Mouse (Mus musculus): ENCODE results near the gene Hspg2. TPM values are rescaled to one million over a fixed set of nuclear protein-coding genes. Genes with fewer than 3 reads are reported as not detected.

Gene Hspg2
- polyA plus RNA-seq, 2 experiments = 3.3 to 5.0 TPM

GRCm38 (mm10) chr4:137589586-137589985 lies 121.0 kb downstream of the Hspg2 start:
- H3K27ac ChIP-seq = no peak overlapping the region
- 75% methylated on average over 3 of the region's 3 CpGs for WGBS (ENCODE audit: insufficient replicate concordance)
- DNase-seq (ENCODE audit: low read depth in 3 of 3, low spot score in 3 of 3) (no peak), ATAC-seq (ENCODE audit: insufficient read depth) (no peak)
- no peak overlapping the region for H3K4me3 ChIP-seq (ENCODE audit: insufficient read depth in 1 of 2, low read depth in 2 of 2, low read length in 2 of 2)
- no peak overlapping the region for H3K9ac ChIP-seq (replicated peaks)
- no peaks in the 10 kb centered on the region for H3K4me1 ChIP-seq (replicated peaks; ENCODE audit: control insufficient read depth in 2 of 2, insufficient read depth in 2 of 2, low read length in 1 of 2)
- no peak overlapping the region for H3K4me2 ChIP-seq (ENCODE audit: low read depth)
- H3K36me3 ChIP-seq (replicated peaks; ENCODE audit: control insufficient read depth, insufficient read depth, low read depth) = no peaks in the 10 kb centered on the region
- H3K9me3 ChIP-seq (ENCODE audit: control insufficient read depth, low read length) = no peaks in the 10 kb centered on the region
- TF ChIP-seq CTCF (IDR thresholded peaks at IDR 0.05; ENCODE audit: low read depth) (no peak), EP300 (IDR thresholded peaks at IDR 0.05; ENCODE audit: low read depth) (no peak)
- no peaks in the 10 kb centered on the region for H3K27me3 ChIP-seq (ENCODE audit: control insufficient read depth, insufficient read depth, low read length)

- Histone ChIP-seq H3K9ac (replicated peaks) (no peak overlapping the region), H3K27ac (no peak overlapping the region), H3K27me3 (ENCODE audit: control insufficient read depth, insufficient read depth, low read length) (no peaks in the 10 kb centered on the region), H3K4me3 (ENCODE audit: insufficient read depth in 1 of 2, low read depth in 2 of 2, low read length in 2 of 2) (no peak overlapping the region), H3K4me2 (ENCODE audit: low read depth) (no peak overlapping the region), H3K9me3 (ENCODE audit: control insufficient read depth, low read length) (no peaks in the 10 kb centered on the region), H3K36me3 (replicated peaks; ENCODE audit: control insufficient read depth, insufficient read depth, low read depth) (no peaks in the 10 kb centered on the region), H3K4me1 (replicated peaks; ENCODE audit: control insufficient read depth in 2 of 2, insufficient read depth in 2 of 2, low read length in 1 of 2) (peaks cover 4 to 8% of the 10 kb centered on the region in 2 experiments)
- TF ChIP-seq EP300 (IDR thresholded peaks at IDR 0.05; ENCODE audit: low read depth) (no peak), CTCF (IDR thresholded peaks at IDR 0.05; ENCODE audit: low read depth) (no peak)
- whole genome bisulfite sequencing (ENCODE audit: insufficient replicate concordance) = 79% methylated on average over 4 of the region's 4 CpGs
- DNase-seq (ENCODE audit: low read depth in 3 of 3, low spot score in 3 of 3) (no peak), ATAC-seq (ENCODE audit: insufficient read depth) (no peak)
Measured at GRCm38 (mm10) chr4:137590961-137591360, 122.4 kb downstream of the Hspg2 start.

GRCm38 (mm10) chr4:137593601-137594495 lies 125.3 kb downstream of the Hspg2 start, which contains the start of gene Usp48:
Gene Usp48 (plus strand): TSS chr4:137593755.
- DNase-seq (ENCODE audit: low read depth in 3 of 3, low spot score in 3 of 3) = peak; percentile 95 to 96 (median 95)
- no peaks in the 10 kb centered on the region for H3K9me3 ChIP-seq (ENCODE audit: control insufficient read depth, low read length)
- peak within 1 kb of the TSS; percentile 92 for H3K9ac ChIP-seq (replicated peaks)
- H3K4me2 ChIP-seq (ENCODE audit: low read depth) = peak within 1 kb of the TSS; percentile 78
- WGBS (ENCODE audit: insufficient replicate concordance) = under 1% methylated on average over 92 of the region's 92 CpGs
- ATAC-seq (ENCODE audit: insufficient read depth) = peak; percentile 93
- peak within 1 kb of the TSS; percentile 76 to 94 for H3K4me3 ChIP-seq (ENCODE audit: insufficient read depth in 1 of 2, low read depth in 2 of 2, low read length in 2 of 2)
- H3K4me1 ChIP-seq (replicated peaks; ENCODE audit: control insufficient read depth in 2 of 2, insufficient read depth in 2 of 2, low read length in 1 of 2) = peaks cover 18 to 19% of the 10 kb centered on the region in 2 experiments
- H3K27me3 ChIP-seq (ENCODE audit: control insufficient read depth, insufficient read depth, low read length) = no peaks in the 10 kb centered on the region
- H3K27ac ChIP-seq = peak within 1 kb of the TSS; percentile 98
- TF ChIP-seq CTCF (IDR thresholded peaks at IDR 0.05; ENCODE audit: low read depth) (peak; percentile 7; the same call in 1 of the 2 replicates), EP300 (IDR thresholded peaks at IDR 0.05; ENCODE audit: low read depth) (0 out of 2 replicates have a peak, but pooled peaks have one; percentile 37)
- no peaks in the 10 kb centered on the region for H3K36me3 ChIP-seq (replicated peaks; ENCODE audit: control insufficient read depth, insufficient read depth, low read depth)

GRCm38 (mm10) chr4:137594496-137595270 lies 126.1 kb downstream of the Hspg2 start:
- peak overlapping the region; percentile 78 for H3K4me2 ChIP-seq (ENCODE audit: low read depth)
- H3K27me3 ChIP-seq (ENCODE audit: control insufficient read depth, insufficient read depth, low read length) = no peaks in the 10 kb centered on the region
- H3K4me3 ChIP-seq (ENCODE audit: insufficient read depth in 1 of 2, low read depth in 2 of 2, low read length in 2 of 2) = peak overlapping the region; percentile 76 to 79
- peak overlapping the region; percentile 98 for H3K27ac ChIP-seq
- H3K9me3 ChIP-seq (ENCODE audit: control insufficient read depth, low read length) = no peaks in the 10 kb centered on the region
- ATAC-seq (ENCODE audit: insufficient read depth) (peak; percentile 47), DNase-seq (ENCODE audit: low read depth in 3 of 3, low spot score in 3 of 3) (peak; percentile 47 to 72 (median 55))
- H3K36me3 ChIP-seq (replicated peaks; ENCODE audit: control insufficient read depth, insufficient read depth, low read depth) = no peaks in the 10 kb centered on the region
- peaks cover 23 to 26% of the 10 kb centered on the region in 2 experiments for H3K4me1 ChIP-seq (replicated peaks; ENCODE audit: control insufficient read depth in 2 of 2, insufficient read depth in 2 of 2, low read length in 1 of 2)
- TF ChIP-seq EP300 (IDR thresholded peaks at IDR 0.05; ENCODE audit: low read depth) (no peak), CTCF (IDR thresholded peaks at IDR 0.05; ENCODE audit: low read depth) (no peak)
- H3K9ac ChIP-seq (replicated peaks) = peak overlapping the region; percentile 73
- WGBS (ENCODE audit: insufficient replicate concordance) = 1% methylated on average over 40 of the region's 40 CpGs
